Mouse (Mus musculus): ENCODE measurements at regions not wholly inside any gene's neighbourhood (a gene's known extent, or its start where the extent isn't known, plus 50 kb on each side); places are given as distances from the start of the nearest gene placed in this dataset.

- ATAC-seq (replicated peaks; ENCODE audit: poor library complexity) = no peak
Measured at GRCm38 (mm10) chr13:97566071-97566470, 194.4 kb downstream of the Gm10260 start.

GRCm38 (mm10) chr13:97562241-97562640, 198.2 kb downstream of the Gm10260 start:
- no peak for ATAC-seq (replicated peaks; ENCODE audit: poor library complexity)

- no peak; the same call in 1 of the 2 replicates for ATAC-seq (replicated peaks; ENCODE audit: poor library complexity)
Measured at GRCm38 (mm10) chr13:97560789-97561188, 199.6 kb downstream of the Gm10260 start.

- ATAC-seq (replicated peaks; ENCODE audit: poor library complexity) = peak; percentile 92
Measured at GRCm38 (mm10) chr13:97559611-97560385, 200.6 kb downstream of the Gm10260 start.

- no peak for ATAC-seq (replicated peaks; ENCODE audit: poor library complexity)
Measured at GRCm38 (mm10) chr13:97558884-97559283, 201.5 kb downstream of the Gm10260 start.

- no peak for ATAC-seq (replicated peaks; ENCODE audit: poor library complexity)
Measured at GRCm38 (mm10) chr13:97555312-97555711, 205.1 kb downstream of the Gm10260 start.

- no peak for ATAC-seq (replicated peaks; ENCODE audit: poor library complexity)
Measured at GRCm38 (mm10) chr13:97554601-97555000, 205.8 kb downstream of the Gm10260 start.

- ATAC-seq (replicated peaks; ENCODE audit: poor library complexity) = no peak
Measured at GRCm38 (mm10) chr13:97552236-97552635, 208.2 kb downstream of the Gm10260 start.

- ATAC-seq (replicated peaks; ENCODE audit: poor library complexity) = no peak
Measured at GRCm38 (mm10) chr13:97550880-97551279, 209.6 kb downstream of the Gm10260 start.

- no peak for ATAC-seq (replicated peaks; ENCODE audit: poor library complexity)
Measured at GRCm38 (mm10) chr13:97550172-97550571, 210.3 kb downstream of the Gm10260 start.

GRCm38 (mm10) chr13:97549384-97549783, 211.0 kb downstream of the Gm10260 start:
- no peak for ATAC-seq (replicated peaks; ENCODE audit: poor library complexity)

GRCm38 (mm10) chr13:97548527-97548977, 211.9 kb downstream of the Gm10260 start:
- peak; percentile 55 for ATAC-seq (replicated peaks; ENCODE audit: poor library complexity)

GRCm38 (mm10) chr13:97546936-97547335, 213.5 kb downstream of the Gm10260 start:
- ATAC-seq (replicated peaks; ENCODE audit: poor library complexity) = no peak

GRCm38 (mm10) chr13:97545971-97546454, 214.4 kb downstream of the Gm10260 start:
- peak; percentile 52 for ATAC-seq (replicated peaks; ENCODE audit: poor library complexity)

- 0 out of 2 replicates have a peak, but pooled peaks have one; percentile 23 for ATAC-seq (replicated peaks; ENCODE audit: poor library complexity)
Measured at GRCm38 (mm10) chr13:97539686-97540085, 220.7 kb downstream of the Gm10260 start.

- ATAC-seq (replicated peaks; ENCODE audit: poor library complexity) = no peak
Measured at GRCm38 (mm10) chr13:97538441-97538840, 222.0 kb downstream of the Gm10260 start.

GRCm38 (mm10) chr13:97537686-97538085, 222.7 kb downstream of the Gm10260 start:
- no peak for ATAC-seq (replicated peaks; ENCODE audit: poor library complexity)

GRCm38 (mm10) chr13:97537206-97537605, 223.2 kb downstream of the Gm10260 start:
- ATAC-seq (replicated peaks; ENCODE audit: poor library complexity) = no peak

GRCm38 (mm10) chr13:97533896-97534666, 226.4 kb downstream of the Gm10260 start:
- ATAC-seq (replicated peaks; ENCODE audit: poor library complexity) = peak; percentile 86

GRCm38 (mm10) chr13:97531181-97531580, 229.3 kb downstream of the Gm10260 start:
- ATAC-seq (replicated peaks; ENCODE audit: poor library complexity) = no peak

GRCm38 (mm10) chr13:97530570-97530969, 229.9 kb downstream of the Gm10260 start:
- no peak; the same call in 1 of the 2 replicates for ATAC-seq (replicated peaks; ENCODE audit: poor library complexity)

- ATAC-seq (replicated peaks; ENCODE audit: poor library complexity) = no peak
Measured at GRCm38 (mm10) chr13:97527958-97528357, 232.5 kb downstream of the Gm10260 start.

All from megakaryocyte progenitor cell, adult 5-6 weeks (primary cell).